Mouse (Mus musculus) heart, embryonic 14.5 days (tissue): ENCODE measurements at regions not wholly inside any gene's neighbourhood (a gene's known extent, or its start where the extent isn't known, plus 50 kb on each side); places are given as distances from the start of the nearest gene placed in this dataset.

Experiments
- ATAC-seq: fragments of 200-750 bp; cut with Nextera tagmentation; 2 replicates; pipeline ENCODE4 v1.8.0; 2017; ENCODE audit warnings: low read depth, moderate TSS enrichment; ENCODE audit not compliant: insufficient number of reproducible peaks, insufficient read depth, low FRiP score
- H3K27ac ChIP-seq, 2 experiments: fragments of 200-500 bp in 1 of 2; fragments of 300-500 bp in 1 of 2; sonication (generic) in 1 of 2; replicated peaks in 1 of 2; 2 replicates each; pipeline ENCODE4 v1.5.1; 2012 to 2014; ENCODE audit warnings: low read depth in 2 of 2, low read length in 2 of 2, control low read depth in 1 of 2, mild to moderate bottlenecking in 1 of 2, mixed read lengths in 1 of 2; ENCODE audit not compliant: control insufficient read depth in 1 of 2, insufficient read depth in 1 of 2
- H3K27me3 ChIP-seq: fragments of 300-500 bp; sonication (generic); 2 replicates; pipeline ENCODE4 v1.6.1; 2014; ENCODE audit warnings: mild to moderate bottlenecking, low read length, control low read depth; ENCODE audit not compliant: control insufficient read depth, insufficient read depth
- H3K36me3 ChIP-seq: fragments of 300-500 bp; sonication (generic); 2 replicates; pipeline ENCODE4 v1.6.1; 2014; ENCODE audit warnings: mild to moderate bottlenecking, control low read depth, low read length, mixed read lengths; ENCODE audit not compliant: control insufficient read depth, insufficient read depth
- H3K4me1 ChIP-seq, 2 experiments: fragments of 200-500 bp in 1 of 2; fragments of 300-500 bp in 1 of 2; sonication (generic) in 1 of 2; 2 replicates each; pipeline ENCODE4 v1.6.1; 2012 to 2014; ENCODE audit warnings: low read length in 2 of 2, control low read depth in 1 of 2, mixed read lengths in 1 of 2; ENCODE audit not compliant: control insufficient read depth in 2 of 2, insufficient read depth in 2 of 2
- H3K4me2 ChIP-seq: fragments of 300-500 bp; sonication (generic); 2 replicates; pipeline ENCODE4 v1.6.1; 2014; ENCODE audit warnings: mild to moderate bottlenecking, low read length
- H3K4me3 ChIP-seq, 2 experiments: fragments of 200-500 bp in 1 of 2; fragments of 300-500 bp in 1 of 2; sonication (generic) in 1 of 2; 2 replicates each; pipeline ENCODE4 v1.5.1; 2012 to 2014; ENCODE audit warnings: low read length in 2 of 2, mild to moderate bottlenecking in 2 of 2, control low read depth in 1 of 2, low read depth in 1 of 2, moderate library complexity in 1 of 2; ENCODE audit not compliant: control insufficient read depth in 1 of 2, insufficient read depth in 1 of 2
- H3K9ac ChIP-seq: fragments of 300-500 bp; sonication (generic); 2 replicates; pipeline ENCODE4 v1.6.1; 2014; ENCODE audit warnings: mild to moderate bottlenecking, low read length
- H3K9me3 ChIP-seq: fragments of 300-500 bp; sonication (generic); 2 replicates; pipeline ENCODE4 v1.6.1; 2016; ENCODE audit warnings: low read length, control low read depth; ENCODE audit not compliant: control insufficient read depth
- WGBS: fragments of 180-500 bp; shearing (Covaris S2); extraction: QIAGEN DNeasy Blood & Tissue Kit; methylation state at CpG from one replicate; pipeline ENCODE4 v1.1.7; 2014; 5-methylcytosine and 5-hydroxymethylcytosine counted together

- Histone ChIP-seq H3K4me2 (no peak overlapping the region), H3K27ac (no peak overlapping the region), H3K9me3 (no peaks in the 10 kb centered on the region), H3K4me3 (no peak overlapping the region), H3K36me3 (no peaks in the 10 kb centered on the region), H3K9ac (no peak overlapping the region), H3K27me3 (no peaks in the 10 kb centered on the region), H3K4me1 (peaks cover 2 to 4% of the 10 kb centered on the region in 2 experiments; a peak in 1 of 4 replicates)
- WGBS = 74% methylated on average over 13 of the region's 13 CpGs
- no peak for ATAC-seq
Observed at GRCm38 (mm10) chr10:9069608-9070190, 183.8 kb upstream of the Sash1 start.

- Histone ChIP-seq H3K4me3 (no peak overlapping the region), H3K9ac (no peak overlapping the region), H3K27ac (no peak overlapping the region), H3K4me2 (no peak overlapping the region), H3K27me3 (no peaks in the 10 kb centered on the region), H3K4me1 (peaks cover 2 to 4% of the 10 kb centered on the region in 2 experiments; a peak in 1 of 4 replicates), H3K9me3 (no peaks in the 10 kb centered on the region), H3K36me3 (no peaks in the 10 kb centered on the region)
- no peak for ATAC-seq
- 39% methylated on average over 3 of the region's 3 CpGs for WGBS
Observed at GRCm38 (mm10) chr10:9066566-9066965, 180.7 kb upstream of the Sash1 start.

GRCm38 (mm10) chr10:9061979-9062378, 176.1 kb upstream of the Sash1 start:
- no peak overlapping the region for H3K4me3 ChIP-seq
- H3K27ac ChIP-seq = no peak overlapping the region
- 93% methylated on average over 3 of the region's 3 CpGs for WGBS
- no peak overlapping the region for H3K4me2 ChIP-seq
- no peak for ATAC-seq
- H3K36me3 ChIP-seq = no peaks in the 10 kb centered on the region
- no peak overlapping the region for H3K9ac ChIP-seq
- no peaks in the 10 kb centered on the region for H3K9me3 ChIP-seq
- H3K4me1 ChIP-seq = peaks cover 2 to 4% of the 10 kb centered on the region in 2 experiments; a peak in 1 of 4 replicates
- no peaks in the 10 kb centered on the region for H3K27me3 ChIP-seq

- Histone ChIP-seq H3K9ac (no peak overlapping the region), H3K4me2 (no peak overlapping the region), H3K4me1 (peaks cover 2 to 6% of the 10 kb centered on the region in 2 experiments; a peak in 1 of 4 replicates), H3K36me3 (no peaks in the 10 kb centered on the region), H3K4me3 (no peak overlapping the region), H3K27ac (no peak overlapping the region), H3K27me3 (no peaks in the 10 kb centered on the region), H3K9me3 (no peaks in the 10 kb centered on the region)
- ATAC-seq = no peak
- WGBS = 67% methylated on average over 3 of the region's 3 CpGs
Observed at GRCm38 (mm10) chr10:9055274-9055673, 169.4 kb upstream of the Sash1 start.

- Histone ChIP-seq H3K4me1 (peaks cover 2 to 6% of the 10 kb centered on the region in 2 experiments; a peak in 1 of 4 replicates), H3K4me2 (no peak overlapping the region), H3K9ac (no peak overlapping the region), H3K27ac (no peak overlapping the region), H3K36me3 (no peaks in the 10 kb centered on the region), H3K27me3 (no peaks in the 10 kb centered on the region), H3K9me3 (no peaks in the 10 kb centered on the region), H3K4me3 (no peak overlapping the region)
- no peak for ATAC-seq
- 51% methylated on average over 4 of the region's 4 CpGs for WGBS
Observed at GRCm38 (mm10) chr10:9053371-9053770, 167.5 kb upstream of the Sash1 start.

GRCm38 (mm10) chr10:9047341-9047740, 161.5 kb upstream of the Sash1 start:
- Histone ChIP-seq H3K9ac (no peak overlapping the region), H3K9me3 (no peaks in the 10 kb centered on the region), H3K36me3 (no peaks in the 10 kb centered on the region), H3K27me3 (no peaks in the 10 kb centered on the region), H3K27ac (no peak overlapping the region), H3K4me1 (no peaks in the 10 kb centered on the region), H3K4me2 (no peak overlapping the region), H3K4me3 (no peak overlapping the region)
- no peak for ATAC-seq
- 83% methylated on average over 4 of the region's 4 CpGs for WGBS

- Histone ChIP-seq H3K27ac (no peak overlapping the region), H3K4me1 (no peaks in the 10 kb centered on the region), H3K27me3 (no peaks in the 10 kb centered on the region), H3K9me3 (no peaks in the 10 kb centered on the region), H3K36me3 (no peaks in the 10 kb centered on the region), H3K4me2 (no peak overlapping the region), H3K9ac (no peak overlapping the region), H3K4me3 (no peak overlapping the region)
- WGBS = 74% methylated on average over 9 of the region's 9 CpGs
- no peak for ATAC-seq
Observed at GRCm38 (mm10) chr10:9044746-9045370, 159.0 kb upstream of the Sash1 start.

- H3K4me1 ChIP-seq = no peaks in the 10 kb centered on the region
- 96% methylated on average over 1 of the region's 1 CpGs for WGBS
- H3K4me3 ChIP-seq = no peak overlapping the region
- H3K27me3 ChIP-seq = no peaks in the 10 kb centered on the region
- no peaks in the 10 kb centered on the region for H3K9me3 ChIP-seq
- ATAC-seq = no peak
- no peak overlapping the region for H3K4me2 ChIP-seq
- H3K9ac ChIP-seq = no peak overlapping the region
- H3K36me3 ChIP-seq = no peaks in the 10 kb centered on the region
- H3K27ac ChIP-seq = no peak overlapping the region
Observed at GRCm38 (mm10) chr10:9043507-9043906, 157.6 kb upstream of the Sash1 start.
